Mouse (Mus musculus) erythroblast, embryonic 14.5 days (primary cell): ENCODE results near the gene Nadk.

Experiments
- GATA1 ChIP-seq: IDR thresholded peaks from 2 replicates; pipeline ENCODE4 v1.6.1; 2012; ENCODE audit warnings: low read length, inconsistent platforms, mixed read lengths
- TAL1 ChIP-seq: IDR thresholded peaks from 3 replicates; pipeline ENCODE4 v1.6.1; 2012; ENCODE audit warnings: low read length, inconsistent platforms, mixed read lengths

DNA sequence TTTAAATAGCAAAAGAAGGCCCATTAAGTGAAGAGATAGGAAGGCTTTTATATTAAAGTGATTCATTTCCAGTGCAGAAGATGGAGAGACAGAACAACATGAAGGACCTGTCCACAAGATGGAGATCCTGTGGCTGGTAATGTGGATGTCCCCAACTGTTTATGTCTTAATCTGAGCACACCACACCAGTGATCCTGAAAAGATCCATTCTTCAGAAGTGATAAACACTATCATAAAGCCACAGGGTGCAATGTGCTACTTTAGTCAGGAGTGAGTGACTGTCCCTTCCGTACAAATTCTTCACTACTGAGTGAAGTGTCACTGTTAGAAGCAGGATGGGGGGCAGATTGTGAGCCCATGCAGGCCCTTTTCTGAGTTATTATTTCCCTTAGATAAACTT, 40.6 kb downstream of the Nadk start:
- TF ChIP-seq GATA1 (no peak), TAL1 (peak; percentile 36; the same call in 1 of the 3 replicates)
